Mouse (Mus musculus) left cerebral cortex, adult 8-10 months (tissue): ENCODE data around the gene Olfr157. TPM values are rescaled to one million over a fixed set of nuclear protein-coding genes. Genes with fewer than 3 reads are reported as not detected.

Experiments used
- DNase-seq, 2 experiments: peaks; one replicate each; pipeline ENCODE4 v3.0.0; 2022; ENCODE audit warnings: low spot score in 2 of 2
- total RNA-seq, 4 experiments: library from RNA; stranded (reverse); gene quantifications; 2 replicates each; pipeline ENCODE4 v1.2.4; 2022

The Olfr157 gene
- not detected for total RNA-seq

DNA sequence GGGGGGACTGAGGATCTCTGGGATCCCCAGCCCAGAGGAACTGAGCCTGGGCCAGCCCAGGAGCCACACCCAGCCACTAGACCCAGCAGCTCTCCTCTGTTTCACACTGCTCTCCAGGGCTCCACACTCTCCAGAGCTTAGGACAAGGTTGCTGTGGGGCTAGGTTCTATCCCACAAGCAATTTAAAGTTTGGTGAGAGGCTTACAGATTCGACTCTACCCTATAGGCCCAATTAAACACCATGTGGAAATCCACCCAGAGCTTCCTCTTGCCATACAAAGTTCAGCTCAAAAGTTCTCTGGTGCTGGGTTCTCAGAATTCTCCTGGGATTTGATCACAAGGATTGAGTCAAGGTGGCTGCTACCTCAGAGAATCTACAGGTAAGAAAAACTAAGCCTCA lies at the start of gene Olfr157:
Gene Olfr157, minus strand, starts transcription at position 101 of the 400 bp plus-strand sequence.
- no peak for DNase-seq

GRCm38 (mm10) chr4:43884196-43884595 lies 44.2 kb upstream of the Olfr157 start:
- no peak for DNase-seq

DNA sequence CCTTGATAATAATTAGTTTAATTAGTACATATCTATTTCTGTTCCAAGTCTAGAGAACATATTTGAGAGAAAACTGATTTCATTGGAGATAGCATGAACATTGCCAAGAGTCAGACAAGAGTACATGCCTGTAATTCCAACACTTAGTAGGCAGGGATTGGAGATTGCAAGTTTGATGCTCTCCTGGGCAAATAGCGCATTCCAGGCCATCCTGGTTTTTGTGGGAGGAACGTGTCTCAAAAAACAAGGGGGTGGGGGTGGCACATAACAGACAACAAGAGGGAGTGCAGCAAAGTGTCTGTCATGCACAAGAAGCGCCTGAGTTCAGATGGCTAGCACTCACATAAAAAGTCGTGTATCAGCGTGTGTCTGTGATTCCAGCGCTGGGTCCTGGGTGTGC lies 39.6 kb upstream of the Olfr157 start:
- DNase-seq: no peak

- no peak for DNase-seq
These were observed 38.2 kb upstream of the Olfr157 start for GRCm38 (mm10) chr4:43878121-43878776.

GRCm38 (mm10) chr4:43877230-43877629 lies 37.2 kb upstream of the Olfr157 start:
- DNase-seq: no peak

DNA sequence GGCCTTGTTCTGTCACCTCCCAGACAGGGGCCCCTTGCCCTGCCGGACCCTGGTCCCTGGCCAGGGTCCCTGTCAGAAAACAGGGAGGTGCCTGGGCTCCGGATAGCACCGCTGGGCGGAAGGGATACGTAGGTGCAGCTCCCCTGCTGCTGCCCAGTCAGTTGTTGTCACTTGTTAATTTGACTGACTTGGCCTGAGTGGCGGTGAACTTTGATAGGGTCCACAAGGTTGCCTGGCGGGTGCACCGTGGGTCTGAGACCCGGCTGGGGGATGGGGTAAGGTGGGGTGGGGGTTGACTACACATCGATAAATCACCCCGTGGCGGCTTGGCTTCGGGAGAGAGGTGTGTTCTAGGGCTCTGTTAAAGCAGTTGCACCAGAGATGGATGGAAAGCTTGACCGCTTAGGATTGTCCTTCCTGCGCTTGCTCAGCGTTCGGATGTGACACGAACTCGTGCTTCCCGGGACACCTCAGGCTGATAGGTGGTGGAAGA lies 36.0 kb upstream of the Olfr157 start:
- DNase-seq: peak in 1 of 2 experiments; percentile 21

GRCm38 (mm10) chr4:43875160-43875918 lies 35.3 kb upstream of the Olfr157 start, which contains the start of gene Reck:
Reck (plus strand) TSS chr4:43875530.
- DNase-seq: peak; percentile 64 to 74

DNA sequence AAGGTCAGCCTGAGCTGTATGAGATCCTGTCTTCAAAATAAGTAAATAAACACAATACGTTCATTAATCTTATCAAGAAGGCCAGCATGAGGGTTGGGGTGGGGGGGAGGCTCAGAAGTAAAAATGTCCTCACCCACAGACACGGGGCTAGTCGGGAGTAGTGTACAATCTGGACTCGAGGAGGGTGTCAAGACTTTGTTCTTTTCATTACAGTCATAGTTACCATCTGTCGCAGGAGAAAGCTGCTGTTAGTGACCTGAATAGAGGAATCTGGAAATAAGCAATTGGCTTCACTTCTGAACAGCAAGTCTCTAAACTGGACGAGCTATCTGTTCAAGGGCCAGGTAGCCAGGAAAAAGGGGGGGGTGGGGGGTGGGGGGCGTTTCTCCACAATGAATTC lies 34.5 kb upstream of the Olfr157 start:
- DNase-seq: no peak

- DNase-seq: no peak
These were observed 29.8 kb upstream of the Olfr157 start for GRCm38 (mm10) chr4:43869821-43870220.

DNA sequence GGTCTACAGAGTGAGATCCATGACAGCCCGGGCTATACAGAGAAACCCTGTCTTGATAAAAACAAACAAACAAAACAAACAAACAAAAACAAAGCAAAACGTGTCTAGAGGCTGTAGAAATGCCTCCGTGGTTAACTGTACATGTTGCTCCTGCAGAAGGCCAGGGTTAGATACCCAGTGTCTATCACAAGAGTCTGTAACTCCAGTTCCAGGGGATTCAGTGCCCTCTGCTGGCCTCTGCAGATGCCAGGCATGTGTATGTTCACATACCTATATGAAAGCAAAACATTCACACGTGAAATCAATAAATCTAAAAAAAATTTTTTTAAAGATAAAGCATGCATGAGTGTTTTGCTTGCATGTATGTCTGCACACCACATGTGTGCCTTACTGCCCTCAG lies 23.3 kb upstream of the Olfr157 start:
- DNase-seq: no peak

DNA sequence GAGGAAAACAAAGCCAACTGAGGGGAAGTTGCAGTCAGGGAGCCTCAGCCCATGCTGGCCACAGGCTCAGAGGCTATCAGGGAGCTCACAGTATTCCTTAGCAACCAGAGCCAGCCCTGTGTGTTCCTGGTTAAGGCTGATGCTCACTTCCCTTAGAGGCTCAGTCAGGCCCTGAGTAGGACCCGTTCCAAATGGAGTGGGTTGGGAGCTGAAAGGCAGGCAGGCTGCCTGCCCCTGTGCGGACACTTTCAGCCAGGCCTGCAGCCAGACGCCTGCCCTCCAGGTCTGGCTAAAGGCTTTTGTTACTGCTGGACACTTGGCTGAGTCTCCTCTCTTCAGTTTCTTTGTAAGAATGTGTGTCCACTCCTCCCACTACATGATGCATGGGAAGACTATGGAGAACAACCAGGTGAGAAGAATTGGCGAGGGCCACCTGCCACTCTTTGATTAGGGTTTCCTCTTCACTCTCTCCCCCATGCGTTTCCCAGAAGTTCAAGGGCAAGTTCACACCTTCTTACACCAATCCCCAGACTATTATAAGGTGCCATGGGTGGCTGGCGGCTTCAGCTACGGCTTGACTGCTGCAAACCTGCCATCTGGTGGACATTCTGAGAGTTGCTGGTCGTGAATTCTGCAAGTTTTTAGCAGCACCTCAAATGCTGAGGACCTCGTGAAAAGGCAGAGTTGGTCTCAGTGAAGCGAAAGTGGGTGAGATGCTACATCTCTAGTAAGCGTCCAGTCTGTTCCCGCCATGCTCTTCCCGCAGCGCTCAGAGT lies 20.9 kb upstream of the Olfr157 start:
- peak; percentile 8 to 68 for DNase-seq

- DNase-seq: no peak
These were observed 19.9 kb upstream of the Olfr157 start for GRCm38 (mm10) chr4:43859886-43860285.

- no peak for DNase-seq
These were observed 14.1 kb upstream of the Olfr157 start for GRCm38 (mm10) chr4:43854101-43854500.

GRCm38 (mm10) chr4:43851265-43851664 lies 11.3 kb upstream of the Olfr157 start, which contains the start of gene Olfr155:
Olfr155 (plus strand) TSS chr4:43851565.
- DNase-seq: no peak

DNA sequence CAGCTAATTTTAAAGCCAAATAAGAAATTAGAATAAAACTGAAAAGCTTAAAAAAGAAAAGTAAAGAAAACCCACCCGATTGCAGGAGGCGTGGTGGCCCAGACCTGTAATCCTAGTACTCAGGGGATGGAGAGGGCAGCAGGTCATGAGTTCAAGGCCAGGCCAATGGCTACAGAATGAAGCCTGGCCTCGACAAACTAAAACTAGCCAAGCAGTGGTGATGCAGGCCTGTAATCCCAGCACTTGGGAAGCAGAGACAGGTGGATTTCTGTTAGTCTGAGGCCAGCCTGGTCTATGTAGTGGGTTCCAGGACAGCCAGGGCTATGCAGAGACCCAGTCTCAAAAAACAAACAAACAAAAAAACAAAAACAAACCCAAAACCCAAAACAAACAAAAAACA lies 1.7 kb downstream of the Olfr157 start:
- no peak for DNase-seq

- DNase-seq: no peak
These were observed 5.3 kb downstream of the Olfr157 start for GRCm38 (mm10) chr4:43834749-43835148.

DNA sequence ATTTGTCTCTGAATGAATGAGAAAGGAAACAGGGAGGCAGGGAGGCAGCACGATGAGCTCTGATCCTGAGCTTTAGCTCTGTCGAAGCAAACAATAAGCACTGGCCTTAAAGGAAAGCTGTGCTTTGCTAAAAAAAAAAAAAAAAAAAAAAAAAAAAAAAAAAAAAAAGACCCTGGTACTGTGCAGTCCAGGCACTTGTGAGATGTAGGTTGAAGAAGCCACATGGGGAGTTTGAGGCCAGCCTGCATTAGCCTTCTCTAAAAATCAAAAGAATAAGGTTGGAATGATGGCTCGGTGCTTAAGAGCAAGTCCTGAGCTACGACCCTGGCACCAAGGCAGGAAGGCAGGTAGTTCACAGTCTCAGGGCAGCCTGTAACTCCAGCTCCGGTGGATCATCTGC lies 6.2 kb downstream of the Olfr157 start:
- DNase-seq: no peak

GRCm38 (mm10) chr4:43832031-43832430 lies 8.0 kb downstream of the Olfr157 start:
- DNase-seq: no peak

DNA sequence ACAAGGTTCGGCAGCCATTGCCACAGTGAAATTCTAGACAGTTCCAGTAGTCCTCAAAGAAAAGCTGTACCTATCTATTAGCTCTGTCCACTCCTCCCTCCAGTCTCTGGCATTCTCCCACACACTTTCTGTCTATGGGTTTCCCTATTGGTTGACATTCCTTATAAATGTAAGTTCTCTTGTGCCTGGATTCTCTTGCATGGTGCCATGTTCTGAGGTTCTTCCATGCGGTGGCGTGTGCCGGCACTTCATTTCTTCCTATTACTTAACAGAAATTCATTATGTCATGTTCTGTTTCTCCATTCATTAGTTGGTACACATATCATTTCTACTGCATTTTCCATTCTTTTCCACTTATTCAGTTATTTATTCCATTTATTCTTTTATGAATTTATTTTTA lies 11.2 kb downstream of the Olfr157 start:
- no peak for DNase-seq

DNA sequence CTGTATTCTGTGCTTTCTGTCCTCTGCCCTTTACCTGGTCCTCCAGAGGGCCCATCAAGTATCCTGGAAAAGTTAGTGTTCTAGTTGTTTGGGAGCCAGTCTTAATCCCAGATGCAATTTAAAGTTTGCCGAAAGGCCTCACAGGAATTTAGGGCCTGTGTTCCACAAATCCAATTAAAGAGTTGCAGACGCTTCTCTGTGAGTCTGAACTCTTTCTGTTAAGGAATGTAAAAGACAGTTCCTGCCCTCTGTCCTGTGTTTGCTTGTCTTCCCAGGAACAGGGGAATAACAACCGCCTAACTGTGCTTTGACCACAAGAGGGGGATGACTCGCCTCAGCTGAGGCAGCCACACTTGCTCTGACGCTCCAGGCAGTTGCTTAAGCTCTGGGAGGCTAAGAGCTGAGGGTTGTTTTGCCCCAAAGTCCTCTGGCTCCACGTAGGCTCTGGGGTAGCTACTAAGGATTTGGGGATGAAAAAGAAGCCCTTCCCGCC lies 16.1 kb downstream of the Olfr157 start, which contains the start of gene Olfr156:
Gene Olfr156, minus strand, starts transcription at position 51 of the 493 bp plus-strand sequence.
- no peak for DNase-seq

- peak in 1 of 2 experiments; percentile 8 for DNase-seq
These were observed 17.0 kb downstream of the Olfr157 start for GRCm38 (mm10) chr4:43822896-43823550.
